Mouse (Mus musculus) MEL-GATA-1-ER (cell line): ENCODE data around the gene Il22ra2.
A peak's percentile ranks its signal among the peaks of the same experiment; 100 is the strongest.

Experiments used
- DNase-seq: peaks from one replicate; pipeline ENCODE4 v3.0.0-alpha.2; 2012; ENCODE audit warnings: low read depth; ENCODE audit errors: extremely low read depth

The Il22ra2 gene

GRCm38 (mm10) chr10:19621408-19622048, at the start of gene Il22ra2:
Il22ra2 (plus strand) TSS chr10:19621998.
- no peak for DNase-seq

GRCm38 (mm10) chr10:19577571-19577970, 44.2 kb upstream of the Il22ra2 start:
- DNase-seq = no peak

- no peak for DNase-seq
Measured at GRCm38 (mm10) chr10:19578001-19578400, 43.8 kb upstream of the Il22ra2 start.

- DNase-seq = no peak
Measured at GRCm38 (mm10) chr10:19578409-19578986, 43.3 kb upstream of the Il22ra2 start.

GRCm38 (mm10) chr10:19580660-19581059, 41.1 kb upstream of the Il22ra2 start:
- DNase-seq = no peak

GRCm38 (mm10) chr10:19581844-19582582, 39.8 kb upstream of the Il22ra2 start:
- DNase-seq = peak; percentile 23

- peak; percentile 17 for DNase-seq
Measured at GRCm38 (mm10) chr10:19582806-19583430, 38.9 kb upstream of the Il22ra2 start.

- DNase-seq = peak; percentile 73
Measured at GRCm38 (mm10) chr10:19584064-19584463, 37.7 kb upstream of the Il22ra2 start.

GRCm38 (mm10) chr10:19584846-19585245, 37.0 kb upstream of the Il22ra2 start:
- DNase-seq = no peak

GRCm38 (mm10) chr10:19585860-19586259, 35.9 kb upstream of the Il22ra2 start:
- peak; percentile 11 for DNase-seq

- DNase-seq = no peak
Measured at GRCm38 (mm10) chr10:19587281-19587680, 34.5 kb upstream of the Il22ra2 start.

- DNase-seq = no peak
Measured at GRCm38 (mm10) chr10:19589626-19590025, 32.2 kb upstream of the Il22ra2 start.

GRCm38 (mm10) chr10:19591286-19591640, 30.5 kb upstream of the Il22ra2 start:
- no peak for DNase-seq

GRCm38 (mm10) chr10:19591641-19592441, 30.0 kb upstream of the Il22ra2 start, which contains the start of gene Ifngr1:
Ifngr1 (plus strand) TSS chr10:19591949.
- DNase-seq = peak; percentile 94

GRCm38 (mm10) chr10:19592556-19592955, 29.2 kb upstream of the Il22ra2 start:
- DNase-seq = no peak

GRCm38 (mm10) chr10:19593296-19593695, 28.5 kb upstream of the Il22ra2 start:
- no peak for DNase-seq

- no peak for DNase-seq
Measured at GRCm38 (mm10) chr10:19594201-19594905, 27.4 kb upstream of the Il22ra2 start.

GRCm38 (mm10) chr10:19596866-19597265, 24.9 kb upstream of the Il22ra2 start:
- DNase-seq = no peak

- no peak for DNase-seq
Measured at GRCm38 (mm10) chr10:19598091-19598490, 23.7 kb upstream of the Il22ra2 start.

- DNase-seq = no peak
Measured at GRCm38 (mm10) chr10:19599331-19600092, 22.3 kb upstream of the Il22ra2 start.
